Mouse (Mus musculus): Measurements from ENCODE around the gene Pus7l. TPM values are rescaled to one million over a fixed set of nuclear protein-coding genes. Genes with fewer than 3 reads are reported as not detected.

The Pus7l gene
- total RNA-seq (2023), result 12.7 TPM

GRCm38 (mm10) chr15:94543409-94544051 lies at the start of gene Pus7l, which contains the start of gene Irak4:
Gene Pus7l, minus strand, starts transcription at chr15:94543547.
Gene Irak4, plus strand, starts transcription at chr15:94543643.

GRCm38 (mm10) chr15:94589219-94590075 lies 46.1 kb upstream of the Pus7l start, which contains the start of gene Twf1:
Gene Twf1, minus strand, starts transcription at chr15:94589889.

Other genes starting within 250 kb of the Pus7l start
- gene Adamts20, start 78.1 kb downstream of the Pus7l start, total RNA-seq (2023), result not detected
- 22.9 TPM for gene Irak4, start 96 bp upstream of the Pus7l start, total RNA-seq (2023)
- 42.6 TPM for gene Twf1, start 46.3 kb upstream of the Pus7l start, total RNA-seq (2023)
- gene Tmem117, start 85.7 kb upstream of the Pus7l start, total RNA-seq (2023), result not detected

Measured in CD8-positive naive resting alpha-beta T cell, adult 57 days (primary cell).